Mouse (Mus musculus) limb, embryonic 14.5 days (tissue): ENCODE measurements at regions not wholly inside any gene's neighbourhood (a gene's known extent, or its start where the extent isn't known, plus 50 kb on each side); places are given as distances from the start of the nearest gene placed in this dataset.
A peak's percentile ranks its signal among the peaks of the same experiment; 100 is the strongest.

ENCODE experiments used
- ATAC-seq: fragments of 200-750 bp; cut with Nextera tagmentation; 2 replicates; pipeline ENCODE4 v1.8.0; 2017; ENCODE audit warnings: low read depth, moderate number of reproducible peaks, moderate TSS enrichment; ENCODE audit not compliant: low FRiP score
- DNase-seq: peaks from one replicate; pipeline ENCODE4 v3.0.0-alpha.2; 2015; ENCODE audit warnings: low spot score
- H3K27ac ChIP-seq: fragments of 300-500 bp; sonication (generic); replicated peaks from 2 replicates; pipeline ENCODE4 v1.5.1; 2014; ENCODE audit warnings: low read depth, mild to moderate bottlenecking, low read length, moderate library complexity, mixed read lengths
- H3K27me3 ChIP-seq: fragments of 300-500 bp; sonication (generic); 2 replicates; pipeline ENCODE4 v1.6.1; 2014; ENCODE audit warnings: low read length, mixed read lengths; ENCODE audit not compliant: control insufficient read depth, insufficient read depth
- H3K36me3 ChIP-seq: fragments of 300-500 bp; sonication (generic); 2 replicates; pipeline ENCODE4 v1.6.1; 2014; ENCODE audit warnings: mild to moderate bottlenecking, low read length, moderate library complexity, mixed read lengths; ENCODE audit not compliant: control insufficient read depth, insufficient read depth
- H3K4me1 ChIP-seq: fragments of 300-500 bp; sonication (generic); 2 replicates; pipeline ENCODE4 v1.6.1; 2014; ENCODE audit warnings: antibody characterized with exemption, low read length, mixed read lengths; ENCODE audit not compliant: control insufficient read depth, insufficient read depth
- H3K4me2 ChIP-seq: fragments of 300-500 bp; sonication (generic); replicated peaks from 2 replicates; pipeline ENCODE4 v1.6.1; 2014; ENCODE audit warnings: low read depth, mild to moderate bottlenecking, low read length, moderate library complexity; ENCODE audit not compliant: severe bottlenecking
- H3K4me3 ChIP-seq: fragments of 300-500 bp; sonication (generic); replicated peaks from 2 replicates; pipeline ENCODE4 v1.5.1; 2014; ENCODE audit warnings: low read length
- H3K9ac ChIP-seq: fragments of 300-500 bp; sonication (generic); 2 replicates; pipeline ENCODE4 v1.6.1; 2014; ENCODE audit warnings: mild to moderate bottlenecking, low read depth, low read length, moderate library complexity; ENCODE audit not compliant: severe bottlenecking
- H3K9me3 ChIP-seq: fragments of 300-500 bp; sonication (generic); 2 replicates; pipeline ENCODE4 v1.6.1; 2016; ENCODE audit warnings: low read length; ENCODE audit not compliant: control insufficient read depth
- POLR2A ChIP-seq: fragments of 200-500 bp; IDR thresholded peaks from 2 replicates; pipeline ENCODE4 v1.8.0; 2012; ENCODE audit warnings: inconsistent platforms, mild to moderate bottlenecking, moderate library complexity, borderline replicate concordance; ENCODE audit not compliant: insufficient read depth, insufficient read length; ENCODE audit errors: extremely low read depth
- WGBS: fragments of 180-500 bp; shearing (Covaris S2); extraction: QIAGEN DNeasy Blood & Tissue Kit; methylation state at CpG from one replicate; pipeline ENCODE4 v1.1.7; 2014; 5-methylcytosine and 5-hydroxymethylcytosine counted together

DNA sequence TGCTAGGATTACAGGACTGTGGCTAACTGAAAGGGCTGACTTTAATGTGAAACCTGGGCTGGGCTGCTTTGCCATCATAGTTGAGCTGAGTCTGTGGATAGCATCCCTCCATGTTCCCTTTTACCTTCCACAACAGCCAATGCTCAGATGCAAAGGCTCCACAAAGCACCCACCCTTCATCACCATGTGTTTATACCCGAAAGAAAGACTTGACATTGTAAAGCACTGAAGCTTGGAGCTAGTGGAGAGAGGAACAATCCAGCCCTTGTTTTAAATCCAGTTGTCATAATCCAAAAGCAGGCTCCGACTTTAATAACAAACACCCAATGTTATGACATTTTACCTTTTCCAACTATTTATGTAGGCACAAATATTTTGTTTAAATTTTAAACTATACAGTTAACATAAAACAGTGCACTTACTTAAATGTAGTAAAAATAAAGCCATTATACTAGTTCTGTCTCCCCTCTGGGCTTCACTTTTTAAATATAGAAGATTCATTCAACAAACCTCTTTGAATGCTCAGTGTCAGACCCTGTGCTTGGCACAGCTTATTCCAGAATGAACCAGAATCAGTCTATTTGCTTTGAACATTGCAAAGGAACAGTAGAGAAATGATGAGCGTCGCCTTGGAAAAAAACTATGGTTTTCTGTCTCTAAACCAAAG is 98.7 kb upstream of the Lrig1 start:
- Histone ChIP-seq H3K36me3 (no peaks in the 10 kb centered on the region), H3K9me3 (peaks cover 5% of the 10 kb centered on the region; the same call in 1 of the 2 replicates), H3K4me3 (no peak overlapping the region), H3K27me3 (no peaks in the 10 kb centered on the region), H3K4me2 (no peak overlapping the region), H3K27ac (peak overlapping the region; percentile 6; the same call in 1 of the 2 replicates), H3K4me1 (peaks cover 7% of the 10 kb centered on the region; the same call in 1 of the 2 replicates), H3K9ac (no peak overlapping the region)
- DNase-seq (no peak), ATAC-seq (no peak)
- WGBS: 79% methylated on average over 4 of the region's 4 CpGs
- no peak for TF ChIP-seq POLR2A

DNA sequence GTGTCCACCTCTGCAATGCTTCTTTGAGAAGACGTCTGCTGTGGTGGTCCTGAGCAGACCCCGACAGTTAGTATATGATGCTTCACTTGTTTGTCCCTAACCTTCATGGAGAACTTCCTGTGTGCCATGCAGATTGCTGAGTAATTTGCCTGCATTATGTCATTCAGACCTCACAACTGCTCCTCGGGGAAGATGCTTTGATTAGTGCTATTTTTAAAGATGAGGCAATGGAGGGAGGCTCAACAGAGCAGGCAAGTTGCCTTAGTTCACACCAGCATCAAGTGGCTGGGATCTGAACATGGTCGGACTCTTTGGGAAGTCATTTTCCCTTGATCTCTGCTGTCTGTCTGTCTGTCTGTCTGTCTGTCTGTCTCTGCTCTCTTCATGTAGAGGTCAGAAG is 95.5 kb upstream of the Lrig1 start:
- no peaks in the 10 kb centered on the region for H3K4me1 ChIP-seq
- no peak overlapping the region for H3K27ac ChIP-seq
- H3K27me3 ChIP-seq: no peaks in the 10 kb centered on the region
- 85% methylated on average over 4 of the region's 4 CpGs for WGBS
- H3K9me3 ChIP-seq: peaks cover 5% of the 10 kb centered on the region; the same call in 1 of the 2 replicates
- ATAC-seq (no peak), DNase-seq (no peak)
- no peak overlapping the region for H3K4me2 ChIP-seq
- H3K9ac ChIP-seq: no peak overlapping the region
- no peaks in the 10 kb centered on the region for H3K36me3 ChIP-seq
- TF ChIP-seq POLR2A: no peak
- H3K4me3 ChIP-seq: no peak overlapping the region

- Histone ChIP-seq H3K36me3 (no peaks in the 10 kb centered on the region), H3K9me3 (peaks cover 5% of the 10 kb centered on the region; the same call in 1 of the 2 replicates), H3K4me3 (no peak overlapping the region), H3K4me1 (no peaks in the 10 kb centered on the region), H3K27me3 (no peaks in the 10 kb centered on the region), H3K27ac (no peak overlapping the region), H3K4me2 (no peak overlapping the region), H3K9ac (no peak overlapping the region)
- TF ChIP-seq POLR2A: no peak
- WGBS: 93% methylated on average over 6 of the region's 6 CpGs
- ATAC-seq: no peak
- DNase-seq: no peak
These were observed 93.6 kb upstream of the Lrig1 start for GRCm38 (mm10) chr6:94793555-94793954.

DNA sequence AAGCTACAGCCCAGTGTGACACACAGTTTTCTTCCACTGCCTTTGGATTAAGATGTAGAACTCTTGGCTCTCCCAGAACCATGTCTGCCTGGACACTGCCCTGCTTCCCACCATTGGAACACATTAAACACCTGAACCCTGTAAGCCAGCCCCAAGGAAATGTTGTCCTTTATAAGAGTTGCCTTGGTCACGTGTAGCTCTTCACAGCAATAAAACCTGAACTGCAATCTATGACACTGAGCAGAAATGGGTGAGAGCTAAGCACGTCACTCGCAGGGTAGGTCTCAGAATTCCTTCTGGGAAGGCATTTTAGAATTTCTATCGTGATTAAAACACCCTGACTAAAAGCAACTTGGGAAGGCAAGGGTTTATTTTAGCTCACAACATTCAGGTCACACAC is 92.4 kb upstream of the Lrig1 start:
- Histone ChIP-seq H3K4me3 (no peak overlapping the region), H3K4me2 (no peak overlapping the region), H3K27me3 (no peaks in the 10 kb centered on the region), H3K9ac (no peak overlapping the region), H3K4me1 (no peaks in the 10 kb centered on the region), H3K36me3 (no peaks in the 10 kb centered on the region), H3K9me3 (peaks cover 5% of the 10 kb centered on the region; the same call in 1 of the 2 replicates), H3K27ac (no peak overlapping the region)
- DNase-seq (no peak), ATAC-seq (no peak)
- no peak for TF ChIP-seq POLR2A
- 68% methylated on average over 4 of the region's 4 CpGs for WGBS

DNA sequence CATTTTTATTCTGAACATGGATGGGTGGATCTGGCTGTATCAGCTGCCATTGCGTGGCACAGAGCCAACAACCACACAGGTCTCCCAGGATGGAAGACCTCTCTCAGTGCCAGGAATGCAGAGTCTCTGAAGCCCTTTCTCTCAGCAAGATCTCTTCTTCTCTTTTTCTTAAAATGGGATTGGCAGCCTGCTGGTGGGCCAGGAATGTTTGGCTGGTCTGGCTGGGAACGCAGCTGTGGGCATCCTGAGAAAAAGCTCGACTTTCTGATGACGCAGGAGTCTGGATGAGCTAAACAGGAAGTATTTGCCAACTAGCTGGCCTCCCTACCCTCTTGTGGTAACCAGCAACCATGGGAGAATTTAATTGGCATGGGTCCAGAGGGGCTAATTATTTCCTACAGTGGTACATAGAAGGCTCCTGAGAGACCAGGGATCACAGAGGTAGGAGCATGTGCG is 89.4 kb upstream of the Lrig1 start:
- Histone ChIP-seq H3K4me2 (no peak overlapping the region), H3K27me3 (no peaks in the 10 kb centered on the region), H3K36me3 (no peaks in the 10 kb centered on the region), H3K9me3 (no peaks in the 10 kb centered on the region), H3K4me3 (no peak overlapping the region), H3K4me1 (no peaks in the 10 kb centered on the region), H3K9ac (no peak overlapping the region; the same call in 1 of the 2 replicates), H3K27ac (no peak overlapping the region)
- 52% methylated on average over 5 of the region's 5 CpGs for whole genome bisulfite sequencing
- ATAC-seq (peak; percentile 62; the same call in 1 of the 2 replicates), DNase-seq (peak; percentile 53)
- no peak for TF ChIP-seq POLR2A
